Mouse (Mus musculus) telencephalon, adult 2 months (tissue): ENCODE measurements around the gene Kcnj6.

Source experiments
- DNase-seq: peaks from one replicate; pipeline ENCODE4 v3.0.0-alpha.2; 2011; ENCODE audit warnings: low read depth, low spot score

Gene Kcnj6

DNA sequence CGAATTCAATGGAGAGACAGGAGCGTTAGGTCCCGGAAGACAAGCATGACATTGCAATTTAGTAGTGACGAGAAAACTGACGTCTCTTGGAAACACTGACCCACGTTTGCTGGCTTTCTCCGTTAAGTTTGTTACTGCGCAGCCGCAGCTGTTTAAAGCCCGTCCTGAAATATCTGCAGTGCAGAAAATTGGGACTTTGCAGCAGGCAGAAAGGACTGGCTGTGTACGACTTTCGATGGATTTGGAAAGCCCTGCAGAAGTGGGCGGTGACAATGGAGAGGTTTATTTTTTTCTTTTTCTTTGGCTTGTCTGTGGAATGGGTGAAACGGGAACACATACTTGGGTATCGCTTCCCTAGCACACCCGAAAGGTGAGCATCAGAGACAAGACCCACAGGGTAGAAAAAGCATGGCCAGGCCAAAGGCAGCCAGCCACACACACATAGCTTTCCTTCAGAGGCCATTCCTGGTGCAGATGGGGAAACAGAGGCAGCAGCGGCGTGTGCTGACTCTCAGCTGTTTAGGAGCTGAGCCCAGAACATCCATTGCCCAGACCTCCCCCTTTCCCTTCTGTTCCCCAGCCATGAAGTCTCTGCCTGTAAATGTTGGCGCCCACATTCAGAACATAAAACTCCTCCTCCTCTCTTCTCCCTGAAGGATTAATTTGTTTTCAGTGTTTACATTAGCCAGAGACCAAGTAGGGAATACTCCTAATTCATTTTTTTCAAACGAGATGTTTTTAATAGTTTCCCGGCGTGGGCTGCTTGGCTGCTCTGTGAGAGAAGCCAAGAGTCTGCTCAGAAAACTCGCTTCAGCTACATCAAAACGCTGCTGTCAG, 215.2 kb downstream of the Kcnj6 start:
- peak; percentile 85 for DNase-seq

GRCm38 (mm10) chr16:94773928-94774327, 223.6 kb downstream of the Kcnj6 start:
- no peak for DNase-seq

- peak; percentile 63 for DNase-seq
Measured at GRCm38 (mm10) chr16:94767606-94768005, 229.9 kb downstream of the Kcnj6 start.

DNA sequence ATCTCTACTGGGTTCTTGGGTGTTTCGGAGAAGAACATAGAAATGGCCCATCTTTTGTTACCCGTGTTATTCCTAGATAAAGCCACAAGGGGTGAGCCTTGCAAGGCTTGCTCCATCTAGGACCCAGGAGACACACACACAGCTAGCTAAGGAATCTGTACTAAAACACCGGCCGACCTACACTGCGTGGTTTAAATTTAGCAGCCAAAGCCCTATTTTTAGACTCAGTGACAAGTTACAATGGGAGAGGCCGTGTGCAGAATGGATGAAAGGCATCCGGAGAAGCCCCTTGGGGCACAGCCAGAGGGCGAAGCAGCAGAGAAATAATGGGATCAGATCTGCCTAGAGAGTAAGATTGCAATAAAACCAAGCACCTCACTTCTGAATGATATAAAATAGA, 232.4 kb downstream of the Kcnj6 start:
- DNase-seq: peak; percentile 52

DNA sequence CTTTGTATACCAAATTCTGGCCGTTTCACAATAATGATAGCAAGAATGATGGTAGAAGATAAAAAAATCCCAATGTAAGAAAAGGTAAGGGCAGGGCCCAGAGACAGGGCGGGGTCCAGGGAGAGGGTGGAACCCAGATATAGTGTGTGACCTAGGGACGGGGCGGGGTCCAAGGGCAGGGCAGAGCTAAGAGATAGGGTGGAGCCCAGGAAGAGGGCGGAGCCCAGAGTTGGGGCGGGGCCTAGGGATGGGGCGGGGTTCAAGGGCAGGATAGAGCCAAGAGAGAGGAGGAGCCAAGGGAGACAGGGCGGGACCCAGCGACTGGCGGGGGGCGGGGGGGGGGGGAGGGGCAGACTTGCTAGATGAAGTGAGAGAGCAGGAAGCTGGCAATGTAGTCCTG, 236.8 kb downstream of the Kcnj6 start:
- DNase-seq: no peak

- DNase-seq: no peak
Measured at GRCm38 (mm10) chr16:94759761-94760160, 237.7 kb downstream of the Kcnj6 start.

- no peak for DNase-seq
Measured at GRCm38 (mm10) chr16:94758606-94759005, 238.9 kb downstream of the Kcnj6 start.

DNA sequence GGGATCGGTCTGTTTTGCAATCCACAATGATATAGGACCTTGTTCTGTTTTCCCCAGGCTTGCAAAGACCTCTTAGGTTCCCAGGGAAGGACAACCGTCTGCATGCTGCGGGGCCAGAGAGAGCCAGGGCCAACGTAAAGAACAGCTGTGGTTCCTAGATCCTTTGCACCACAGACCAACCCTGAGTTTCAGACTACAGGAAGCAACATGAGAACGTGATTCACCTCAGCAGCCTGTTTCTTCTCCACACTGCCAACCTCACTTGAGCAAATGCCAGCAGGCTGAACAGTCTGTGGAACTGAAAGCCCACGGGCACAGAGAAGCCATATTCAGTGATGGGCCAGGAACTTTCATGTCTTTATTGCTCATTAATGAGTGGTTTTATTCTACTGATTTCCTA, 241.1 kb downstream of the Kcnj6 start:
- DNase-seq: no peak

DNA sequence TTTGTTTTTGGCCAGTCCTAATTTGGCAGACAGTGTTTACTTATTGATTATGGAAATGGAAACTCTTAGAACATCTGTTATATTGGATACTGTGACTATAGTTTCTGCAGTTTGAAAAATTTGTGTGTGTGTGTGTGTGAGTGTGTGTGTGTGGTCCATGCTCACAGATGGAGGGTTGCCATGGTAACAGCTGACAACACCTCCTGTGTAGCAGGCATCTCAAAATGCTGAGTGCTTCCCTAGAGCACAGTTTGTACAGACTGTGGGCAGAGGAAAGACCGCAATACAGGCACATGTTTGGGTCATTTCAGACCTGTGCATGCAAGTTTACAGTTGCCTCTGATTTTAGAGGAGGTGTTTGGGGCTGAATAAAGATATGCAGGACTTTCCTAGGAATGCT, 244.0 kb downstream of the Kcnj6 start:
- peak; percentile 84 for DNase-seq

- DNase-seq: no peak
Measured at GRCm38 (mm10) chr16:94752781-94753180, 244.7 kb downstream of the Kcnj6 start.

DNA sequence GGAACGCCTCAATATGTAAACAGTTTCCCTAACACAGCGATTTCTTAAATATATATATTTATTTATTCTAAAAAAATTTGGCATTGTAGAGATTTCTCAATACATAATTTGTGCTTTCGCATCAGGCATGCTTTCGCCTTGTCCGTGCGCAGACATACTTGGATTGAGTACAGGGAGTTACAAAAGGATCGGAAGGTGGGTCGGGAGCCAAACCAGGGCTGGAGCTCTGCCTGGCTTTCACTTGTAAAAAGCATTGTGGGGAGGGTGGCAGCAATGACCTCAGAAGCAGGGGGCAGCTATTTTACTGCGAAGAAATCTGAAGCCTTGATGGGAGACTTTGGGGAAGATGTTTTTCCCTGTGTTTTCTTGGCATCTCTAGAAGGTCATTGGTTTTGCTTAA, 252.5 kb downstream of the Kcnj6 start:
- DNase-seq: no peak

GRCm38 (mm10) chr16:94743853-94744501, 253.5 kb downstream of the Kcnj6 start:
- DNase-seq: peak; percentile 60

DNA sequence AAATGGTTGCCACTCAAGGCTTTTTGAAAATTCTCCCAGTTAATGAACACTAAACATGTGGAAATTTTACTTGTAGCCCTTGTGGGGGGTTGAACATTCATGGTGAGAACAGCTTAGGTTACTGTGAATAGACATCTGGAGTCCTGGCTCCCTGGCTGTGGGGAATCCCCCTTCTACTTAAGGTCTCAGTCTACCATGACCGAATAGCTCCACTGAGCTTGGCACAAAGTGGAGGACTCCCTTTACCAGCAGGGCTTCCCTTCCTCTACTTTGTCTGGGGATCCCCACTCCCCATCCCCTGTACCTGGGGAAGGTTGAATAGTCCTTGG, 260.2 kb downstream of the Kcnj6 start:
- no peak for DNase-seq

- DNase-seq: no peak
Measured at GRCm38 (mm10) chr16:94736462-94737358, 260.8 kb downstream of the Kcnj6 start.

- DNase-seq: no peak
Measured at GRCm38 (mm10) chr16:94735472-94735871, 262.0 kb downstream of the Kcnj6 start.

DNA sequence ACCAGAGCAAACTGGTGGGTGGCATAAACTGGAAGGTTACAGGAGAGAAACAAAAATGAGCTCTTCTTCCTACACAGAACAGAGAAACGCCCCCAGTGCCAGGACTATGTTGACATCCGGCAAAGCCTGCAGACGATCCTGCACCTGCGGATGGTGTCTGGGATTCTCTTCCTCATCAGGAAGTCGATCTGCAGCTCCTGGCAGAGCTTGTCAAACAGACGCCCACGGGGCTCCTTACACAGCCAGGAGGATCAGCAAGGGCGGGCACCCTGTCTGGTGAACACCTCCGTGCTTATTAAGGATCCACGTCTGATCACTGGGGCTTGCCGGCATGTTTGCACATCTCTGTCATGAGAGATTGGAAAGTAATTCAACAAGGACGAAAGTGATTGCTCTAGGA, 266.5 kb downstream of the Kcnj6 start:
- DNase-seq: peak; percentile 52

DNA sequence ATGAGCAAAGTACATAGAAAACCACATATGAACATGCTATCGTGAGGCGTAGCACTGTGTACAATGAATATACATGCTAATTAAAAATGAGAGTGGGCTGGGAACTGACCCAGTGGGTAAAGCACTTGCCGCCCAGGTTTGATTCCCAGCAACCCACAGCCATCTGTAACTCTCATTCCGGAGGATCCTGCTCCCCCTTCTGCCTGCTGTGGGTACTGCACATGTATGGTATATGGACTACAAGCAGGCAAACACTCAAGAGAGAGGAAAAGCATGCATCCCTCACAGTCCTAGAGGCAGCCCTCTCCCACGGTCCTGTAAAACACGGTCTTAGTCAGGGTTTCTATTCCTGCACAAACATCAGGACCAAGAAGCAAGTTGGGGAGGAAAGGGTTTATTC, 268.3 kb downstream of the Kcnj6 start:
- DNase-seq: no peak

- peak; percentile 62 for DNase-seq
Measured at GRCm38 (mm10) chr16:94724747-94725211, 272.7 kb downstream of the Kcnj6 start.

- DNase-seq: peak; percentile 95
Measured at GRCm38 (mm10) chr16:94724061-94724596, 273.4 kb downstream of the Kcnj6 start.

DNA sequence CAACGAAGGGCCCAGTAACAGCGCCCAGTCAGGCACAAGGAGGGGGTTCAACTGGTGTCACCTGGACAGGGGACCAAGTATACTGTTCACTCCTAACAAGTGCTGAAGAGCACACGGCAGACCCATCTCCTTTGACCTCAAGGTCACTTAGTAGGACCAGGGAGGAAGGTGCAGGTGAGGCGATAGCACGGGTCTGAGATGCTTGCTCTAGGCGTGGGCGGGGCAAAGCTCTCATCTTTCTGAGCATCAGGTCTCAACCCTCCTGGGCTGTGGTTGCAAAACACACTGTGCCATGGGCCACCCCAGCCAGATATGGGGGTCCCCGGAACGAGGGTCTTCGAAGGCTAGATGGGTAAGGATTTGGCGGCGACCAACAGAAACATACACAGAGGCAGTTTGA, 274.6 kb downstream of the Kcnj6 start:
- no peak for DNase-seq

DNA sequence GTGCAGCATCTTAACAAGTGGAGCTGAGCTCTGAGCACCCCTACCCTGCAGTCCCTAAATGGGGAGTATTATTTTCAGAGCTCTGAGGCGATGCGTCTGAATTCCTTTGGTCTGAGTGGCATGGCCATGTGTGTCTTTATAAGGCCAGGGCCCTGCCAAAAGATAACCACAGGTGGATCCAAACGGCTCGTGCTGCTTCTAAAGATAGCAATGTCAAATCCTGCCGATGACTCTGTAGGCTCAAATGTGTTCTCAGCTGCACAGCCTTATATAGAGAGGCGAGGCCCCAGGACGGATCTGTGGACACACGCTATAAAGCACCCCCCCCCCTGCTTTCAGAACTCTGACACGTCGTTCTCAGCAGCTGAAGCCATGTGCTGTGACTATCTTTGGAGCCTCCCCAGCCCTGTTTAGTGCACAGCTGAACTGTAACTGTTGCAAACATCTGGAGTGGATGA, 275.9 kb downstream of the Kcnj6 start:
- DNase-seq: no peak
